Mouse (Mus musculus) retina, postnatal 7 days (tissue): ENCODE measurements at regions not wholly inside any gene's neighbourhood (a gene's known extent, or its start where the extent isn't known, plus 50 kb on each side); places are given as distances from the start of the nearest gene placed in this dataset.

Source experiments
- DNase-seq: peaks from one replicate; pipeline ENCODE4 v3.0.0-alpha.2; 2012; ENCODE audit warnings: low read depth, low spot score

- DNase-seq = no peak
Measured at GRCm38 (mm10) chr16:71004211-71004610, 690.5 kb downstream of the Gbe1 start.

GRCm38 (mm10) chr16:71043381-71043780 is 729.6 kb downstream of the Gbe1 start:
- DNase-seq = no peak

- DNase-seq = no peak
Measured at GRCm38 (mm10) chr16:71054258-71054657, 740.5 kb downstream of the Gbe1 start.

- DNase-seq = peak; percentile 24
Measured at GRCm38 (mm10) chr16:71062754-71063153, 749.0 kb downstream of the Gbe1 start.

- no peak for DNase-seq
Measured at GRCm38 (mm10) chr16:71063361-71063932, 749.7 kb downstream of the Gbe1 start.

GRCm38 (mm10) chr16:71070186-71070585 is 756.4 kb downstream of the Gbe1 start:
- no peak for DNase-seq

- DNase-seq = no peak
Measured at GRCm38 (mm10) chr16:71102829-71103228, 789.1 kb downstream of the Gbe1 start.

GRCm38 (mm10) chr16:71108979-71109378 is 795.2 kb downstream of the Gbe1 start:
- DNase-seq = no peak

GRCm38 (mm10) chr16:71114301-71114700 is 800.6 kb downstream of the Gbe1 start:
- no peak for DNase-seq

- DNase-seq = no peak
Measured at GRCm38 (mm10) chr16:71120706-71121105, 807.0 kb downstream of the Gbe1 start.

- peak; percentile 21 for DNase-seq
Measured at GRCm38 (mm10) chr16:71123616-71124015, 809.9 kb downstream of the Gbe1 start.

GRCm38 (mm10) chr16:71132826-71133225 is 819.1 kb downstream of the Gbe1 start:
- no peak for DNase-seq

GRCm38 (mm10) chr16:71138668-71139067 is 824.9 kb downstream of the Gbe1 start:
- no peak for DNase-seq
